Mouse (Mus musculus) liver, embryonic 12.5 days (tissue): ENCODE results near the gene Trim31. TPM values are rescaled to one million over a fixed set of nuclear protein-coding genes. Genes with fewer than 3 reads are reported as not detected.

Experiments used
- ATAC-seq: fragments of 200-750 bp; cut with Nextera tagmentation; 2 replicates; pipeline ENCODE4 v1.8.0; 2017; ENCODE audit warnings: moderate number of reproducible peaks, mild to moderate bottlenecking, moderate library complexity
- H3K27ac ChIP-seq: fragments of 300-500 bp; sonication (generic); 2 replicates; pipeline ENCODE4 v1.5.1; 2016; ENCODE audit warnings: mild to moderate bottlenecking
- H3K27me3 ChIP-seq: fragments of 300-500 bp; sonication (generic); replicated peaks from 2 replicates; pipeline ENCODE4 v1.6.1; 2016; ENCODE audit warnings: mild to moderate bottlenecking, moderate library complexity
- H3K36me3 ChIP-seq: fragments of 300-500 bp; sonication (generic); 2 replicates; pipeline ENCODE4 v1.6.1; 2016; ENCODE audit warnings: mild to moderate bottlenecking, moderate library complexity
- H3K4me1 ChIP-seq: fragments of 300-500 bp; sonication (generic); 2 replicates; pipeline ENCODE4 v1.6.1; 2016
- H3K4me2 ChIP-seq: fragments of 300-500 bp; sonication (generic); 2 replicates; pipeline ENCODE4 v1.6.1; 2016; ENCODE audit warnings: mild to moderate bottlenecking, moderate library complexity
- H3K4me3 ChIP-seq: fragments of 300-500 bp; sonication (generic); 2 replicates; pipeline ENCODE4 v1.5.1; 2016; ENCODE audit warnings: mild to moderate bottlenecking, moderate library complexity
- H3K9ac ChIP-seq: fragments of 300-500 bp; sonication (generic); 2 replicates; pipeline ENCODE4 v1.6.1; 2016; ENCODE audit warnings: mild to moderate bottlenecking, moderate library complexity
- H3K9me3 ChIP-seq: fragments of 300-500 bp; sonication (generic); replicated peaks from 2 replicates; pipeline ENCODE4 v1.6.1; 2016; ENCODE audit warnings: mild to moderate bottlenecking, moderate library complexity
- WGBS: fragments of 180-500 bp; shearing (Covaris S2); methylation state at CpG from one replicate; pipeline ENCODE4 v1.1.7; 2016; ENCODE audit not compliant: insufficient replicate concordance; 5-methylcytosine and 5-hydroxymethylcytosine counted together
- polyA plus RNA-seq: library from polyadenylated mRNA; unstranded; fragments of >200 nt; fragmentation: Nextera tagmentation; extraction: Ambion mirVana; gene quantifications from 2 replicates; pipeline ENCODE4 v1.2.1, GENCODE M21; 2016

The Trim31 gene
- polyA plus RNA-seq, 1 experiment from 2014 or later: not detected

DNA sequence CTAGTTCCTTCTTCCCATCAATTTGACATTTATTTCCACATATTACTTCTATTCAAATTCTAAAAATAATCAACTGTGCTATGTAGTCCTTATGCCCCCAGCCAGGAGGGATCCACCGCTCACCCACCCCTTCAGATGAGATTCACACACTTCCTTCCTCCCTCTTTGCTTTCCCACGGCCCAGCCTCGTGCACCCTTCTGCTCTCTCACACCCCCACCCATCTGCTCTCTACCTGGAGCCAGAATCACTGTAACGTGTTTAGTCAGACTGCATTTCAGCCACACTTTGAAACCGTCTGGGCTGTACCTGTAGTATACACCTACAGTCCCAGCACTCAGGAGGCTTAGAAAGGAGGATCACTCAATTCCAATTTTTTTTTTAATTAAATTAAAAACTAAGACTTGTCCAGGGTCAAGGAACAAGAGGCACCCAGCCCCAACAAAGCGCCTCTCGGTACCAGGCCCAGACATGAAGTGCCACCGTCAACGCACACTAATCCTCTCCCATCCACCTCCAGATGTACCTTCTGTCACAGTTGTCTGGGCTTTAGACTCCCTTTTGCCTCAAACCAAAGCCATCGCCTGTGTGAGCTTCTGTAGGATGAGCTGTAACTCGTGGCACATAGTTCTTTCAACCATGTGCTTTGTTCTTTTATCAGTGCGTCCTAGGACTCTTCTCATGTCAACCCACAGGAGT is 31.5 kb downstream of the Trim31 start:
- ATAC-seq: no peak
- 59% methylated on average over 12 of the region's 12 CpGs for WGBS

DNA sequence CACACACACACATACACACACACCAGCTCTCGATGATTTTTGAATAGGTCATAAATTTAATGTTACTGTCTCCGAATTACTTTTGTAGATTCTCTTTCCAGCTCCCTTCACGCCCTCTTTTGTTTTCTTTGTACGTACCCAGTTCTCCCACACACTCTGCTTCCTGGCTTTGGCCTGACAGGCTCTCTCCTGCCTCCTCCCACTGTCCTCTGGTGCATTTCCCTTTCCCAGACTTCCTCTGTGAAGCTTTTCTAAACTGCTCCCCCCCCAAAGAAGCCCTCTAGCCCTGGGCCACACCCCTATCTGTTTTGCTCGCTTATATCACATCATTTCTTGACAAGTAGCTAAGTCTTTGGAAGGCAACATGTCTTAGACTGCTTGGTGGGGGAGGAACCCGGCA is 32.3 kb downstream of the Trim31 start:
- WGBS: 46% methylated on average over 6 of the region's 6 CpGs
- Histone ChIP-seq H3K36me3 (no peaks in the 10 kb centered on the region), H3K27ac (no peak overlapping the region), H3K9ac (no peak overlapping the region), H3K4me1 (no peaks in the 10 kb centered on the region), H3K4me2 (no peak overlapping the region), H3K4me3 (no peak overlapping the region), H3K9me3 (no peaks in the 10 kb centered on the region), H3K27me3 (0 out of 2 replicates have a peak, but pooled peaks cover 14% of the 10 kb centered on the region)
- no peak for ATAC-seq

More for the DNA sequence above, 31.5 kb downstream of the Trim31 start:
- no peaks in the 10 kb centered on the region for H3K9me3 ChIP-seq
- H3K27ac ChIP-seq: no peak overlapping the region
- H3K9ac ChIP-seq: no peak overlapping the region
- no peak overlapping the region for H3K4me3 ChIP-seq
- H3K4me1 ChIP-seq: no peaks in the 10 kb centered on the region
- H3K27me3 ChIP-seq: 0 out of 2 replicates have a peak, but pooled peaks cover 14% of the 10 kb centered on the region
- H3K4me2 ChIP-seq: no peak overlapping the region
- H3K36me3 ChIP-seq: no peaks in the 10 kb centered on the region

DNA sequence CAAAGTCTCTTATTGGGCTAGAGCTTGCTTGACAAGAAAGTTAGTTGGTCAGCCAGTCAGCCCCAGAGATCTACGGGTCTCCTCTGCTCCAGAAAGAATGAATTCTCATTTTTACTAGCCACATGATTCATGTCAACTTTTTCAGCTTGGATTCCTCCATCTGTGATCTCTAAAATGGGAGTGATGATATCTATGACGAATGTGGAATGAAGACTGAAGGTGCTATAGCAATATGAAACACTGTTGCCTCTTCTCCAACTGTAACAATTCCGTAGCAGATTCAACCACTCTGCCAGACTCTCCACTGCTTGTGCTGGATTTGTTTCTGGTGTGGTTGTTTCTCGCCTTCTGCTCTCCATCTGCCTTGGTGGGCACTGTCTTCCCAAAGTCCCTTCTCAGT is 33.2 kb downstream of the Trim31 start:
- no peak overlapping the region for H3K9ac ChIP-seq
- peaks cover 18% of the 10 kb centered on the region; the same call in 1 of the 2 replicates for H3K27me3 ChIP-seq
- no peaks in the 10 kb centered on the region for H3K36me3 ChIP-seq
- no peaks in the 10 kb centered on the region for H3K9me3 ChIP-seq
- no peak overlapping the region for H3K4me3 ChIP-seq
- no peaks in the 10 kb centered on the region for H3K4me1 ChIP-seq
- H3K4me2 ChIP-seq: no peak overlapping the region
- no peak overlapping the region for H3K27ac ChIP-seq
- 64% methylated on average over 4 of the region's 4 CpGs for WGBS
- ATAC-seq: no peak

DNA sequence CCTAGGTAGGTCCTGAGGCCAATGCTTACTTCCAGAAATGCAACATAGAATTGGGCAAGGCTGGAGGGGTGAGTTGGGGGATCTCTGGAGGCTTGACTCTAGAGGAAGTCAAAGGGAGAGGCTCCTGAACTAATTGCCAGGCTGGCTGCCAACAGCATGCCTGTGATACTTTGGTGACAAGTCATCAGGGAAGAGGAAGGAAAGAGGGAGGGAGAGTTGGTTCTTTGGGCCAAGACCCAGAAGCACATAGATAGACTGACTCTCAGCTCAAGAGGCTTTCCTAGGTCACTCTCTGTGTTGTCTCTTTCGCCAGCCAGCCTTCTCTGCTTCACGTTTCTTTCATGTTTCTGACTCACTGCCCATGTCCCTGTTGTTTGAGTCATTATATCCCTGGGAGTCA is 33.9 kb downstream of the Trim31 start:
- Histone ChIP-seq H3K36me3 (no peaks in the 10 kb centered on the region), H3K27ac (no peak overlapping the region), H3K4me2 (no peak overlapping the region), H3K27me3 (peaks cover 22% of the 10 kb centered on the region; the same call in 1 of the 2 replicates), H3K4me1 (no peaks in the 10 kb centered on the region), H3K9me3 (no peaks in the 10 kb centered on the region), H3K9ac (no peak overlapping the region), H3K4me3 (no peak overlapping the region)
- 39% methylated on average over 2 of the region's 2 CpGs for WGBS
- no peak for ATAC-seq

DNA sequence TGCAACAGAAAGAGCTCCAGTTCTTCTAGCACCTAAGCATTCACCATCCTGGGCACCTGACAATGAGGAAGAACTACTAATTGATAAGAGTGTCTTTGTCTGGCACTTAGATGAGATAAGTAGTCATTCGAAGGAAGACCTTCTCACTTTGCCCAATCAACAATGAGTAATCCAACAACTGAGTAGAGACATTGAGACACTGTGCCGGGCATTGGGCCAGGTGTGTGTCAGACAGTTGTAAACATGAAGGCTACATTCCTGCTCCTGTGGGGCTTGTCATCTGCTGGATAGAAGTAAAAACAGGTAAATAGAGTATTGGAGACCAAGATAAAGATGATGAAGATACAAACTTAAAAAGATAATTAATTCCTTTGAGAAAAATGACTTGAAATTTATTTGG is 40.1 kb downstream of the Trim31 start:
- no peak overlapping the region for H3K27ac ChIP-seq
- H3K4me2 ChIP-seq: no peak overlapping the region
- no peak for ATAC-seq
- H3K9me3 ChIP-seq: no peaks in the 10 kb centered on the region
- peaks cover 45% of the 10 kb centered on the region for H3K27me3 ChIP-seq
- H3K4me3 ChIP-seq: no peak overlapping the region
- no peak overlapping the region for H3K9ac ChIP-seq
- WGBS: 46% methylated on average over 2 of the region's 2 CpGs
- no peaks in the 10 kb centered on the region for H3K36me3 ChIP-seq
- H3K4me1 ChIP-seq: no peaks in the 10 kb centered on the region

DNA sequence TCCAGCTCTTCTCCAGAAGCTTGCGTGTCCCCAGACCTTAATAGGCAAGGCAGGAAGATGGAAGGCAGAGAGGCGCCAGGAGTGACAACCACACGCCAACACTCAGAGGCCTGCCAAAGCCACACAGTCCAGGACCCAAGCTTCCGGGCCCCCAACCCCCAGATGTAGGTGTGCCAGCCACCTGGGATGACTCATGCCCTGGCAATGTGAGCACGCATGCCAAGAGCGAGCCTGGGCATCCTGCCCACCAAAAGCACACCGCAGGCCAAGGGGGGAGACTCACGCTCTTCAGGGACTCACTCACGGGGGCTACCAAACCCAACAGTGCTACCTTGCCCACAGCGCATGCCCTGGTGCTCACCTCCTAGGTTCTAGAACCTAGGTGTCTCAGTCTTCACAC is 44.5 kb downstream of the Trim31 start:
- no peaks in the 10 kb centered on the region for H3K36me3 ChIP-seq
- no peaks in the 10 kb centered on the region for H3K9me3 ChIP-seq
- peaks cover 80% of the 10 kb centered on the region for H3K27me3 ChIP-seq
- 46% methylated on average over 10 of the region's 10 CpGs for WGBS
- no peak overlapping the region for H3K27ac ChIP-seq
- H3K4me2 ChIP-seq: peak overlapping the region; percentile 60
- ATAC-seq: no peak
- H3K9ac ChIP-seq: no peak overlapping the region
- H3K4me1 ChIP-seq: peaks cover 6% of the 10 kb centered on the region; the same call in 1 of the 2 replicates
- peak overlapping the region; percentile 36; the same call in 1 of the 2 replicates for H3K4me3 ChIP-seq

DNA sequence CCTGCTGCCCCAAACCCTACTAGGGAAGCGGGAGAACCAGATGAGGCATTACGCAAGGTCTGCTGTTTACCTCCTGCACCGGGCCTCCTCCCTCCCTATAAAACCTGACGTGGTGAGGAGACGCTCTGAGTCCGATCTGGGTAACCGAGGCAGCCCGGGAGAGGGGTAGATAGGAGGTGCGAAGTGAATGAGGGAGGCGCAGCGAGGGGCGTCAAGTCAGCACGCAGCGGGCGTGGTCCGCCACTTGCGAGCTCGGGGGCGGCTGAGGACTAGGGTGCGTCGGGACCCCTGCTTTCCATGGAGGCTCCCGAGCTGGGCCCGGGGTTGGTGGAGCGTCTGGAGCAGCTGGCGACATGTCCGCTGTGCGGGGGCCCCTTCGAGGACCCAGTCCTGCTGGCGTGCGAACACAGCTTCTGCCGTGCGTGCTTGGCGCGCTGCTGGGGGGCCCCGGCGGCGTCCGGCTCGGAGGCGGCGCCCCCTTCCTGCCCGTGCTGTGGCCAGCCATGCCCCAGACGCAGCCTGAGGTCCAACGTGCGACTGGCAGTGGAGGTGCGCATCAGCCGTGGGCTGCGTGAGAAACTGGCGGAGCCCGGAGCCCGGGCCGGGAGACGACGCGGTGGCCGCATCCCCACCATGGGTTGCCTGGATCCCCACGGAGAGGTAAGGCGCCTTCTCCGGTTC is 45.0 kb downstream of the Trim31 start, which contains the start of gene Rnf39:
TSS of gene Rnf39 (plus strand) at position 128 of the 681 bp plus-strand sequence.
- ATAC-seq: no peak
- Histone ChIP-seq H3K9ac (no peak within 1 kb of the TSS), H3K36me3 (no peaks in the 10 kb centered on the region), H3K27ac (no peak within 1 kb of the TSS), H3K4me3 (peak within 1 kb of the TSS; percentile 36), H3K27me3 (peaks cover 85% of the 10 kb centered on the region), H3K4me1 (peaks cover 8% of the 10 kb centered on the region; the same call in 1 of the 2 replicates), H3K9me3 (no peaks in the 10 kb centered on the region), H3K4me2 (peak within 1 kb of the TSS; percentile 60)
- 4% methylated on average over 59 of the region's 59 CpGs for WGBS

DNA sequence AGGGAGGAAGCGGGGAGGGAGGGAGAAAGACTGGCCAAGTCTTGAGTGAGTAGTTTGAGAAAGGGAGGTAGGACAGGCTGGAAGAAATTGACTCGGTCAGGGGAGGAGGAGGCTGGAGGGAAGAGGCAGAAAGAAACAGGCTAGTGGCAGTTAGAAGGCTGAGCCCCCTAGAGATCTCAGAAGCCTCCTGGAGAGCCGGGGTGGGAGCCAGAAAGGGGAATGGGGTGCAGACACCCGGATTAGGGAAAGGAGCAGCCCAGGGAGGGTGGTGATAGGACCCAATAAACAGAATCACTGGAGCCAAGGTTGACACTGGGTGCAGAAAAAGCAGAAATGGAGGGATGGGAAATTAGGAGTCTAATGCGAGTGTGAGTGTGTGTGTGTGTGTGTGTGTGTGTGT is 45.8 kb downstream of the Trim31 start:
- H3K27me3 ChIP-seq: peaks cover 91% of the 10 kb centered on the region
- no peaks in the 10 kb centered on the region for H3K9me3 ChIP-seq
- no peak overlapping the region for H3K9ac ChIP-seq
- no peak overlapping the region for H3K4me2 ChIP-seq
- H3K4me3 ChIP-seq: no peak overlapping the region; the same call in 1 of the 2 replicates
- H3K27ac ChIP-seq: no peak overlapping the region
- 17% methylated on average over 5 of the region's 5 CpGs for WGBS
- H3K4me1 ChIP-seq: peaks cover 8% of the 10 kb centered on the region; the same call in 1 of the 2 replicates
- H3K36me3 ChIP-seq: peaks cover 4% of the 10 kb centered on the region
- ATAC-seq: no peak

DNA sequence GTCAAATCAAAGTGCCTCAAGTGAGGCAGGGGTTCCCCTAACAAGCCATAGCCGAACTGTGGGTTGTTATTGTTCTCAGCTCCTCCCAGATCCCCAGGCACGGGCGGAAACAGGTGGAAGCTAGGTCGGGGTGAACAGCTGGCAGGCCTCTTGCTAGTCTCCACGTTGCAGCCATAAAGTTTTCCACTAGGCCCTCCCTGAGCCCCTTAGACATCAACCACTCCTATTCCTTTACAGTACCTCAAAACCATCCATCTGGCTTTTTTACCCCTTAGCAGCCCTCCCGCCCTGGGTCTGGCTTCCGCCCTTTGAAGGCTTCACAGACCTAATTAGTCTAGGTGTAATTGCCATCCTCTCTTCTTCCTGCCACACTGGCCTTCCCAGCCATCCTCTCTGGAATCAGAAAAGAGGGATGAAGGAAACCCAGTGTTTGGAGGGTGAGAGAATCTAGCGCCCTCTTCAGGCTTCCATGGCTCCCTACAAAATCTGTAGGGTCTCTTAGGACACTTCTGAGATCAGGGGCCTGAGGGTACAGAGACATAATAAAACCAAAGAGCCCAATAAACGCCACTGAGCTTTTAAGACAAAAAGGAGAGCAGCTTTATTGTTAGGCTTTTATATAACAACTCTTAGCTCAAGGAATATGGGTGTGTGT is 46.3 kb downstream of the Trim31 start:
- no peak overlapping the region for H3K27ac ChIP-seq
- H3K36me3 ChIP-seq: peaks cover 10% of the 10 kb centered on the region
- no peak overlapping the region for H3K9ac ChIP-seq
- ATAC-seq: no peak
- H3K4me3 ChIP-seq: no peak overlapping the region
- no peak overlapping the region for H3K4me2 ChIP-seq
- H3K27me3 ChIP-seq: peaks cover 91% of the 10 kb centered on the region
- WGBS: 23% methylated on average over 9 of the region's 9 CpGs
- H3K4me1 ChIP-seq: peaks cover 8% of the 10 kb centered on the region; the same call in 1 of the 2 replicates
- H3K9me3 ChIP-seq: no peaks in the 10 kb centered on the region

DNA sequence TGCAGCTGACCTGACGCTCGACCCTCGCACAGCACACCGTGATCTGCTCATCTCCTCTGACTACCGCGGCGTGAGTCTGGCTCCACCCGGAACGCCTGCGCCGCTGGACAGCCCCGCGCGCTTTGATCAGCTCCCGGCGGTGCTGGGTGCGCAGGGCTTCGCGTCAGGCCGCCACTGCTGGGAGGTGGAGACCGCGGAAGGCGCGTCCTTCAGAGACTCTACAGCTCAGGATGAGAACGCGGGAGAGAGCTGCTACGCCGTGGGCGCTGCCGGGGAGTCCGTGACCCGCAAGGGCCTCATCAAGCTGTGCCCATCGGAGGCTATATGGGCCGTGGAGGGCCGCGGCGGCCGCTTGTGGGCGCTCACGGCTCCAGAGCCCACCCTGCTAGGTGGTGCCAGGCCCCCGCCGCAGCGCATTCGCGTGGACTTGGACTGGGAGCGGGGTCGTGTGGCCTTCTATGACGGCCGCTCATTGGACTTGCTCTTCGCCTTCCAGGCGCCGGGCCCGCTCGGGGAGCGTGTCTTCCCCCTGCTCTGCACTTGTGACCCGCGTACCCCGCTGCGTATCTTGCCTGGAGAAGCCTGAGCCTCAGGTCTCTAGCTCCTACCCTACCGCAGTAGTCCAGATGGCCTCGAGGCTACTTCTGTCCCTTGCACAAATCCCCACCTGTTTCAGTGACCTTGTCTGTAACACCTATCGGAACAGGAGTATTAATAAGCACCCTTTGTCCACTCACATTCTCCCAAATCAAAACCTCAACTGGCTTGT is 49.3 kb downstream of the Trim31 start:
- peaks cover 68% of the 10 kb centered on the region for H3K27me3 ChIP-seq
- H3K4me1 ChIP-seq: peaks cover 24% of the 10 kb centered on the region
- H3K9ac ChIP-seq: peak overlapping the region; percentile 47
- no peaks in the 10 kb centered on the region for H3K9me3 ChIP-seq
- H3K36me3 ChIP-seq: peaks cover 16% of the 10 kb centered on the region
- ATAC-seq: no peak
- peak overlapping the region; percentile 73 for H3K4me2 ChIP-seq
- no peak overlapping the region for H3K27ac ChIP-seq
- peak overlapping the region; percentile 45 for H3K4me3 ChIP-seq
- WGBS: 3% methylated on average over 62 of the region's 62 CpGs

DNA sequence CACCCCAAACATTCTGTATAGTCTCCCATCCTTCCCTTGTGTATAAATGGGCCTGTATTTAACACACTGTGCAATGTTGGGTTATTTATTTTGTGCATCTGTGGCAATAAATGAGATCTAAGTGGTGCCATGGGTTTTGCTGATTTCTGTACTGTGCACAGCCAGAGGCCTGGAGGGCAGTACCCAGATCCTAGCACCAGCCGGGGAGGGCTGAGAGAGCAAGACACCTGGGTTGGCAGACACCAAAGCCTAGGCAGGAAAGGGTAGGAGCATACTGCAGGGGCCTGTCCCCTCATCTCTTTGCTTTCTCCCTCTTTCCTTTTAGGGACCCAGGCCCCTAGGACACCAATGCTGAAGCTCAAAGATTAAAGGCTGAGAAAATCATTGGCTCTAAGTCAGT is 50.4 kb downstream of the Trim31 start:
- no peak overlapping the region for H3K4me3 ChIP-seq
- no peak overlapping the region for H3K9ac ChIP-seq
- H3K27ac ChIP-seq: no peak overlapping the region
- H3K36me3 ChIP-seq: peaks cover 16% of the 10 kb centered on the region
- H3K9me3 ChIP-seq: no peaks in the 10 kb centered on the region
- no peak for ATAC-seq
- H3K4me1 ChIP-seq: peaks cover 24% of the 10 kb centered on the region
- 82% methylated on average over 1 of the region's 1 CpGs for WGBS
- no peak overlapping the region for H3K4me2 ChIP-seq
- H3K27me3 ChIP-seq: peaks cover 58% of the 10 kb centered on the region
